Mouse (Mus musculus) kidney, embryonic 15.5 days (tissue): Measurements from ENCODE around the gene Platr25. TPM values are rescaled to one million over a fixed set of nuclear protein-coding genes. Genes with fewer than 3 reads are reported as not detected.
"Not testable (repeated sequence)": the region's sequence is repeated elsewhere in the genome, so short reads cannot be mapped to it uniquely, and the experiment has no call there.

Experiments used
- ATAC-seq: fragments of 200-750 bp; cut with Nextera tagmentation; replicated peaks from 2 replicates; pipeline ENCODE4 v1.8.0; 2017; ENCODE audit warnings: moderate TSS enrichment; ENCODE audit not compliant: low FRiP score
- H3K27ac ChIP-seq: fragments of 300-500 bp; sonication (generic); 2 replicates; pipeline ENCODE4 v1.5.1; 2015; ENCODE audit warnings: mild to moderate bottlenecking, inconsistent platforms
- H3K27me3 ChIP-seq: fragments of 300-500 bp; sonication (generic); 2 replicates; pipeline ENCODE4 v1.6.1; 2015; ENCODE audit warnings: inconsistent platforms
- H3K36me3 ChIP-seq: fragments of 300-500 bp; sonication (generic); 2 replicates; pipeline ENCODE4 v1.6.1; 2015; ENCODE audit warnings: inconsistent platforms
- H3K4me1 ChIP-seq: fragments of 300-500 bp; sonication (generic); 2 replicates; pipeline ENCODE4 v1.6.1; 2015; ENCODE audit warnings: inconsistent platforms
- H3K4me2 ChIP-seq: fragments of 300-500 bp; sonication (generic); 2 replicates; pipeline ENCODE4 v1.6.1; 2015; ENCODE audit warnings: moderate library complexity, mild to moderate bottlenecking, inconsistent platforms
- H3K4me3 ChIP-seq: fragments of 300-500 bp; sonication (generic); replicated peaks from 2 replicates; pipeline ENCODE4 v1.5.1; 2015; ENCODE audit warnings: mild to moderate bottlenecking, inconsistent platforms
- H3K9ac ChIP-seq: fragments of 300-500 bp; sonication (generic); 2 replicates; pipeline ENCODE4 v1.6.1; 2015; ENCODE audit warnings: mild to moderate bottlenecking, inconsistent platforms
- H3K9me3 ChIP-seq: fragments of 300-500 bp; sonication (generic); replicated peaks from 2 replicates; pipeline ENCODE4 v1.6.1; 2016; ENCODE audit warnings: inconsistent platforms
- WGBS: fragments of 180-500 bp; shearing (Covaris S2); methylation state at CpG from one replicate; pipeline ENCODE4 v1.1.7; 2015; ENCODE audit warnings: mixed read lengths; 5-methylcytosine and 5-hydroxymethylcytosine counted together
- polyA plus RNA-seq: library from polyadenylated mRNA; unstranded; fragments of >200 nt; fragmentation: Nextera tagmentation; extraction: Ambion mirVana; gene quantifications from 2 replicates; pipeline ENCODE4 v1.2.1, GENCODE M21; 2015

Platr25 gene
- polyA plus RNA-seq: 28.4 and 28.9 TPM in 2 replicates

- not testable (repeated sequence) for H3K9me3 ChIP-seq, H3K36me3 ChIP-seq, H3K27me3 ChIP-seq, H3K4me1 ChIP-seq
- H3K27ac ChIP-seq: peak within 1 kb of the TSS; percentile 58; the same call in 1 of the 2 replicates
- WGBS: 9% methylated on average over 20 of the region's 20 CpGs
- H3K4me2 ChIP-seq: peak within 1 kb of the TSS; percentile 63
- peak within 1 kb of the TSS; percentile 57 for H3K4me3 ChIP-seq
- ATAC-seq: peak; percentile 96
- H3K9ac ChIP-seq: peak within 1 kb of the TSS; percentile 50
Observed at GRCm38 (mm10) chr13:62760432-62761415, at the start of gene Platr25. Gene Platr25, minus strand, starts transcription at chr13:62760709.

DNA sequence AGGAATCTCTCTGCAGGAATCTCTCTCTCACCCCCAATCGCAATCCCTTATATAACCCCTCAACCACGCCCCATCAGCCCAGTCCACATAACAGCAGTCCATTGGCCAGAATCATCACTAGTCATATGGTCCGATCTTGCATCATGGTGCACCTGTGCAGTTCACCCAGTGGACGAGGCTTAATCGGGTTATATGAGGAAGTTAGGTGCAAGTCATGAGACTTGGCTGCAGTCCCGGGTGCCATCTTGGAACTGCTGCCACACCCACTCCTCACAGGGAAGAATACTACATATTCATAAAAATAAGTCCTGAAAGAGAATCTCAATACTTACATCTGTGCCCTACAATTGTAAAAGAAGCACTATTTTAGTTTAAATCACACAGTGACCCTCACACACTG lies 47.5 kb upstream of the Platr25 start:
- 89% methylated on average over 6 of the region's 6 CpGs for WGBS
- H3K4me3 ChIP-seq, H3K9ac ChIP-seq, H3K27ac ChIP-seq, H3K36me3 ChIP-seq, ATAC-seq, H3K27me3 ChIP-seq, H3K4me1 ChIP-seq, H3K9me3 ChIP-seq, H3K4me2 ChIP-seq: not testable (repeated sequence)

- H3K4me1 ChIP-seq, H3K36me3 ChIP-seq, H3K27me3 ChIP-seq, H3K9me3 ChIP-seq, H3K9ac ChIP-seq, ATAC-seq, H3K27ac ChIP-seq: not testable (repeated sequence)
- 61% methylated on average over 2 of the region's 2 CpGs for WGBS
- peak overlapping the region; percentile 69 for H3K4me2 ChIP-seq
- peak overlapping the region; percentile 59 for H3K4me3 ChIP-seq
Observed at GRCm38 (mm10) chr13:62786135-62786493, 25.6 kb upstream of the Platr25 start.

- Histone ChIP-seq H3K9ac (peak within 1 kb of the TSS; percentile 53), H3K4me2 (peak within 1 kb of the TSS; percentile 69), H3K27ac (0 out of 2 replicates have a peak within 1 kb of the TSS, but pooled peaks have one; percentile 54), H3K4me3 (peak within 1 kb of the TSS; percentile 59), H3K36me3 (peaks cover 11% of the 10 kb centered on the region)
- peak; percentile 100 for ATAC-seq
- not testable (repeated sequence) for H3K27me3 ChIP-seq, H3K4me1 ChIP-seq, H3K9me3 ChIP-seq
- WGBS: 2% methylated on average over 23 of the region's 23 CpGs
Observed at GRCm38 (mm10) chr13:62785199-62786134, 25.0 kb upstream of the Platr25 start, which contains the start of gene Gm5141. Gene Gm5141, minus strand, starts transcription at chr13:62785808.

GRCm38 (mm10) chr13:62763806-62764205 lies 3.3 kb upstream of the Platr25 start:
- H3K36me3 ChIP-seq, H3K4me3 ChIP-seq, H3K27me3 ChIP-seq, H3K4me1 ChIP-seq, H3K27ac ChIP-seq, H3K9ac ChIP-seq, ATAC-seq, H3K4me2 ChIP-seq, H3K9me3 ChIP-seq: not testable (repeated sequence)
- 66% methylated on average over 2 of the region's 2 CpGs for WGBS

- Histone ChIP-seq H3K4me1 (no peaks in the 10 kb centered on the region), H3K36me3 (no peaks in the 10 kb centered on the region), H3K4me3 (no peak overlapping the region), H3K4me2 (no peak overlapping the region), H3K9me3 (no peaks in the 10 kb centered on the region), H3K9ac (no peak overlapping the region), H3K27me3 (no peaks in the 10 kb centered on the region), H3K27ac (no peak overlapping the region)
- 82% methylated on average over 2 of the region's 2 CpGs for WGBS
- no peak for ATAC-seq
Observed at GRCm38 (mm10) chr13:62733322-62733721, 27.2 kb downstream of the Platr25 start.

DNA sequence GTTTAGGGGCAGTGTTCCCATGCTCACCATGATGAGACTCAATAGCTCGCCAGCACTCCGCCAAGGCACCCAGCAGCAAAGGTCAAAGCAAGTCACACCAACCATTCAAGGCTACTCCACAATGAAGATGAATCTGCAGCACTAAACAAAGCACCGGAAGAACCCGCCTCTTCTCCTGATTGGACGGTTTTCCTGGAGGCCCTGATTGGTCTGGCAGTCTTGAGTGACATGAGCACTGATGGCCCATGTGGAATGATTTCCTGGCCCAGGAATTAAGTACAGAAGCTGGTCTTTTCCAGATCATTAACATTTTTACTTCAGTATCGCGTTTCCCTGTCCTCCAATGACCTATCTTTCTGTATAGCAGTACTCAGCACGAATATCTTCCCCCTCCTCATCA lies 47.9 kb downstream of the Platr25 start:
- not testable (repeated sequence) for H3K27me3 ChIP-seq, H3K4me3 ChIP-seq, H3K4me2 ChIP-seq, ATAC-seq, H3K9ac ChIP-seq, H3K36me3 ChIP-seq, H3K9me3 ChIP-seq, H3K27ac ChIP-seq, H3K4me1 ChIP-seq
- WGBS: 86% methylated on average over 8 of the region's 8 CpGs

GRCm38 (mm10) chr13:62685287-62685648 lies 75.2 kb downstream of the Platr25 start:
- peak overlapping the region; percentile 56 for H3K4me3 ChIP-seq
- H3K4me1 ChIP-seq, H3K9me3 ChIP-seq, H3K27me3 ChIP-seq, H3K36me3 ChIP-seq, H3K9ac ChIP-seq: not testable (repeated sequence)
- H3K27ac ChIP-seq: 0 out of 2 replicates have a peak overlapping the region, but pooled peaks have one; percentile 54
- ATAC-seq: peak; percentile 15; the same call in 1 of the 2 replicates
- peak overlapping the region; percentile 53 for H3K4me2 ChIP-seq
- WGBS: 29% methylated on average over 4 of the region's 4 CpGs

DNA sequence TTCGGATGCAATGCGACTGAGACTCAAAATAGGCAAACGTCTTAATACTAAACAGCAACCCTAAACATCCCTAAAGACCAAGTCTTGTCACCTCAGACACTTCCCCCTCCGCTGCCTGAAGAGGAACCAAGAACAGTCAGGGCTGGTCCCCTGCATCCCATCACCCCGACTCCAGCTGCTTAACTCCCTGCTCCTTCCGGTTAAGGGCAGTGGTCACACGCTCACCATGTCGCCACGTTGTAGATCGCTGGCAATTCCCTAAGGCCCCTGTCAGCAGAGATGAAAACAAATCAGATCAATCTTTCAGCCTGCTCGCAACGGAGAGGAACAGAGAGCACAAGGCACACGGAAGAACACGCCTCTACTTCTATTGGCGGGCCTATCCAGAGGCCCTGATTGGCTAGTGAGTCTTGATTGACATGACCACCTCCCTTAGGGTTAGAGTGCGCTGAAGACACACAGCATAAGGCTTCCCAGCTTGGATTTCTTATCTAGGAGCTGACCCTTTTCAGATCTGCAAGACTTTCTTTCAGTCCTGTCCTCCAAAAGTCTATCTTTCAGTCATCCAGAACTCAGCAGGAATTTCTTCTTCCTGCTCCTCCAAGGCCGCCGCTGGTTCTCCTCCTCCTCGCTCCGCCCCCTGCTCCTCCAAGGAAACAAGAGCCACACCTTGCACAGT lies 75.8 kb downstream of the Platr25 start:
- not testable (repeated sequence) for H3K9me3 ChIP-seq, H3K4me1 ChIP-seq, H3K27me3 ChIP-seq
- Histone ChIP-seq H3K36me3 (peaks cover 13% of the 10 kb centered on the region), H3K9ac (peak overlapping the region; percentile 44), H3K4me3 (peak overlapping the region; percentile 56), H3K27ac (peak overlapping the region; percentile 70), H3K4me2 (peak overlapping the region; percentile 57)
- 2% methylated on average over 20 of the region's 20 CpGs for WGBS
- ATAC-seq: peak; percentile 100

DNA sequence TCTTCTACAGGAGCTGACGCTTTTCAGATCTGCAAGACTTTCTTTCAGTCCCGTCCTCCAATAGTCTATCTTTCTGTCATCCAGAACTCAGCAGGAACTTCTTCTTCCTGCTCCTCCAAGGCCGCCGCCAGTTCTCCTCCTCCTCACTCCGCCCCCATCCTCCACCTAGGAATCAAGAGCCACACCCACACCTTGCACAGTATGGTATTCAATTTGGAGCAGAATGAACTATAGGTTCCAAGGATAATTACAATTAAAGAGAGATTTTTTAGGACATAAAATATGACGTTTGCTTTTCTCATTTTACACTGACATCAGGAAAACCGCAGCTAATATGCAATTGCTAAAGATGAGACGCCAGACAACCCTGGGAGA lies 107.2 kb downstream of the Platr25 start:
- Histone ChIP-seq H3K4me2 (peak overlapping the region; percentile 57), H3K9ac (no peak overlapping the region; the same call in 1 of the 2 replicates), H3K9me3 (peaks cover 9% of the 10 kb centered on the region; the same call in 1 of the 2 replicates), H3K27ac (no peak overlapping the region), H3K4me3 (peak overlapping the region; percentile 56), H3K4me1 (no peaks in the 10 kb centered on the region), H3K36me3 (no peaks in the 10 kb centered on the region), H3K27me3 (no peaks in the 10 kb centered on the region)
- peak; percentile 94 for ATAC-seq
- WGBS: 25% methylated on average over 8 of the region's 8 CpGs

DNA sequence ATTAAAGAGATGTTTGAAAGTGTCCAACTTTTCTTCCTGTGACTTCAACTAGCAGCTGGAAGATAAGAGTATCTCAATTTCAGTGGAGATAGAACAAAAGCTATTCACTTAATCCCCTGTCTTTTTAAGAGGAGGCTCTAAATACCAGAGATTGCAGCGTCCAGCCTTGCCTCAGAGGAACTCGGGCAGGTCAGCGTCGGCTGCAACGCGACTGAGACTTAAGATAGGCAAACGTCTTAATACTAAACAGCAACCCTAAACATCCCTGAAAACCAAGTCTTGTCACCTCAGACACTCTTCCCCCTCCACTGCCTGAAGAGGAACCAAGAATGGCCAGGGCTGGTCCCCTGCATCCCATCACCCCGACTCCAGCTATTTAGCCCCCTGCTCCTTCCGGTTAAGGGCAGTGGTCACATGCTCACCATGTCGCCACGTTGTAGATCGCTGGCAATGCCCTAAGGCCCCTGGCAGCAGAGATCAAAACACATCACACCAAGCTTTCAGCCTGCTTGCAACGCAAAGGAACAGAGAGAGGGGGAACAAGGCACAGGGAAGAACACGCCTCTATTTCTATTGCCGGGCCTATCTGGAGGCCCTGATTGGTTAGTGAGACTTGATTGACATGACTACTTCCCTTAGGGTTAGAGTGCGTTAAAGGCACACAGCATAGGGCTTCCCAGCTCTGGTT lies 107.7 kb downstream of the Platr25 start:
- 1% methylated on average over 16 of the region's 16 CpGs for WGBS
- H3K9ac ChIP-seq: peak overlapping the region; percentile 45; the same call in 1 of the 2 replicates
- not testable (repeated sequence) for H3K4me1 ChIP-seq, H3K9me3 ChIP-seq, H3K27me3 ChIP-seq, H3K36me3 ChIP-seq
- peak; percentile 100 for ATAC-seq
- 0 out of 2 replicates have a peak overlapping the region, but pooled peaks have one; percentile 27 for H3K27ac ChIP-seq
- peak overlapping the region; percentile 56 for H3K4me3 ChIP-seq
- peak overlapping the region; percentile 57 for H3K4me2 ChIP-seq
